Mouse (Mus musculus): ENCODE data around the gene Lpar5. TPM values are rescaled to one million over a fixed set of nuclear protein-coding genes. Genes with fewer than 3 reads are reported as not detected.

Lpar5 gene
- total RNA-seq, 2 experiments from 2014 or later = 0.20 to 0.31 TPM

DNA sequence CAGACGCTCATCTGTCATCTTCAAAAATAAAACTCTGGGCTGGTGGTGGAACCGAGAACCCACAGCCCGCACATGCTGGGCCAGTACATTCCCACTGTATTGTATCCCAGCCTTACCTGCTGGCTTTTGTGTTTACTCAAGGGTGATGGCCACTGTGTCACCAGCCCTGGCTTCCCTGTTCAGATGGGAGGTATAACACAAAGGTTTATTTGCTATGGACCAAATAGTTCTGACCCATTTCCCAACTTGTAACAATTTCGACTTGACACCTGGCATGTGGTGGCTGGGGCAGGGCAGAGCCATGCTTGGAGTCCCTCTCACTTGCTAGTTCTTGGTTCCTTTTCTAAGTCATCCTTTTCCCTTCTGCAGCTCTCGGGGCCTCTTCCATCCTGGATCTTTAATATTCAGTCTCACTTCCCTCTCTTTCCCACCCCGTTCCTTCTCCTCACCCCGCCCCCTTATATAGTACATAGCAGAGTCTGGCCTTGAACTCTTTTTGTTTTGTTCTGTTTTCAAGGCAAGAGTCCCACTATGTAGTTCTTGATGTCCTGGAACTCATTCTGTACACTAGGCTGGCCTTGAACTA, 15.2 kb downstream of the Lpar5 start:
- no peak for DNase-seq (ENCODE audit: low spot score in 2 of 2)

DNA sequence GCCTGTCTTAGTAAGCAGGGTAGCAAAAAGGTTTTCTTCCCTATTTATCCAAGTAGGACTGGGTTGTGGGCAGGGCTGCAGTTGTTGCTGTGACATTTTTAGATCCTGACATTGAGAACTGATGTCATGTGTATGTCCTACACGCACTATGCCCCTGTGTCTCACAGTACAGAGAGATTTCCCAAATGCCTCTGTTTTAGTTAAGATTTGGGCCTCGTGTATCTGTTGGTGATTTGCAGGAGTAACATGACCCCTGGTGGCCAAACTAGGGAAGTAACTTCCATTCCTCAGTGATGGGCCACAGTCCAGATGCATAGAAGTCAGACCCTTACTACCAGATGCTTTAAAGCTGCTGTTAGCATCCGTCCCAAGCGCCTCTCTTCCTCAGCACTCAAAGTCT, 16.7 kb downstream of the Lpar5 start:
- peak in 1 of 2 experiments; percentile 56 for DNase-seq (ENCODE audit: low spot score in 2 of 2)

DNA sequence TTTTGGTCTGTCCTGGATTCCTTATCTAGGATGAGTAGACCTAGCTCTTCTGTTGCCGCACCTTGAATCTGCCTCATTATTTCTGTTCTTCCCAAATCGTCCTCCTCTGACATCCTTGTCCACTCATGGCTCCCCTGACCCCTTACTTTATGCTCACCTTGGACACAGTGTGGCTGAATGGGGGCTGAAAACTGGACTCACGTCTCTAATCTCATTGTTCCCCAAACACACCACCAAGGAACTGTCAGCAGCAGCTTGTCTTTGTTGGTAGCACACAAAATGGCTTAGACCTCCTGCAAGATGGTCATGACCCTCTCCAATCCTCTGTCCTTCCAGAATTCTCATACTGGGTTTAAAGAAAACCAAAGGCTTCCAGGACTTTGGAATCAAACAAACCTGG, 20.2 kb downstream of the Lpar5 start:
- DNase-seq (ENCODE audit: low spot score in 2 of 2) = no peak

DNA sequence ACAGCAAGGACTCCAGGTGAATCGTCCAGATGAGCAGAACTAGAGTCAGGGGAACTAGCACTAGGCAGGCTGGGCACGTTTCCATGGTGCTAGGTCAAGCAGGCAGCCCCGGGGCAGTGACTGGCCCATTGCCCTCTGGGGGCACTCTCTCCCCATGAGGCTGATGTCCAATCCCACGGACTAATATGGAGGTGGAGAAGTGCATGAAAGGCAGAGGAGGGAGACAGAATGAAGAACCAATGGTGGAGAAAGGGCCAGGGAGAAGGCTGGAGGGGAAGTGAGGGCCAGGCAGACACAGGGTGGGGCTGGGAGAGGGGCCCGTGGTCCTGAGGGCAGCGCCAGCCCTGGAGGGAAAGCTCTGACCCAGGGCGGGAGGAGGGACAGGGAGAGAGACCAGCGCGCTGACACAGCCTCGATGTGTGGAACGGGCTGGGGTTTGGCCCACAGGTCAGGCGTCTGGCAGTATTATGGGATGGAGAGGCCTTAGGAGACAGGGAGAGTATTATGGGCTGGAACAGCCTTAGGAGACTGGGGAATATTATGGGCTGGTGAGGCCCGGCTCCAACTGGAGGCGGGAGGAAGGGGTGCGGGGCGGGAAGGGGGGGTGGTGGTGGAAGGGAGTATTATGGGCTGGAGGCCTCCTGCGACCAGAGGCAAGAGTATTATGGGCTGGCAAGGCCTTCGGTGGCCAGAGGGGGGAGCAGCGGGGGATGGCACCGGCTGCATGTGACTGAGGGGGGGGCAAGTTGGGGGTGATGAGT, 21.0 kb downstream of the Lpar5 start:
- peak; percentile 67 to 80 for DNase-seq (ENCODE audit: low spot score in 2 of 2)

DNA sequence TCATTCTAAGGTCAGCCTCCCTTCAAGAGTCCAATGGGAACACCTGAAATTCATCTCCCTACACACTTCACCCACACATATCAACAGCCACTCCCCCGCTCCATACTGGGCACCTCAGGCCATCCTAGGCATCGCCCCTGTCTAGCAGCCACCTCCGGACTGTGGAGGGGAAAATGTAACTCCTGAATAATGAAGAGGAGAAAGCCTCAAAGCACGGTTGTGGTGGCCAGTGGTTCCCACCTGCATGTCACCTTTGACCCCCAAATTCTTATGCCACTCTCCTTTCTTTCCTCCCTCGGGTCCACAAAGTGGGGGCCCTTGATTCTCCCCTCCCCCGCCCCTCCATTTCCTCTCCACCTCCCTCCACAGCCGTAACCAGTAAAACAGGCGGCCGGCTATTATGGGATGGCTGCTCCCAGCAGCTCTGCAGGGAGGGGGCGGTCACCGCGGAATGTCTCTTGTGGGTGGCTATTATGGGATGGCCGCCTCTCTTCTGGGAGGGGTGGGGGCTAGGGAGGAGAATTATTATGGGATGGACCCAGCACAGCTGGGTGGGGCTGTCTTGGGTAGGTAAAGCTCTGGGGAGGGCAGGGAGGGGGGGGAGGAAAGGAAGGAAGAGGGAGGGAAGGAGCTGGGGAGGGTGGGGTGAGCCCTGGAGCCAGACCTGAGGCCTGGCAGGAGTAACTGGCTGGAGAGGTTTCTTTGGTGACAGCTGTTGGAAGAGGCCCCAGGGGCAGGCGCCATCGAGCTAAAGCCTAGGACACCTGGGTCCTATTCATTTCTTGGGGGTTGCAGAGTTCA, 22.0 kb downstream of the Lpar5 start:
- DNase-seq (ENCODE audit: low spot score in 2 of 2) = peak; percentile 53 to 79

DNA sequence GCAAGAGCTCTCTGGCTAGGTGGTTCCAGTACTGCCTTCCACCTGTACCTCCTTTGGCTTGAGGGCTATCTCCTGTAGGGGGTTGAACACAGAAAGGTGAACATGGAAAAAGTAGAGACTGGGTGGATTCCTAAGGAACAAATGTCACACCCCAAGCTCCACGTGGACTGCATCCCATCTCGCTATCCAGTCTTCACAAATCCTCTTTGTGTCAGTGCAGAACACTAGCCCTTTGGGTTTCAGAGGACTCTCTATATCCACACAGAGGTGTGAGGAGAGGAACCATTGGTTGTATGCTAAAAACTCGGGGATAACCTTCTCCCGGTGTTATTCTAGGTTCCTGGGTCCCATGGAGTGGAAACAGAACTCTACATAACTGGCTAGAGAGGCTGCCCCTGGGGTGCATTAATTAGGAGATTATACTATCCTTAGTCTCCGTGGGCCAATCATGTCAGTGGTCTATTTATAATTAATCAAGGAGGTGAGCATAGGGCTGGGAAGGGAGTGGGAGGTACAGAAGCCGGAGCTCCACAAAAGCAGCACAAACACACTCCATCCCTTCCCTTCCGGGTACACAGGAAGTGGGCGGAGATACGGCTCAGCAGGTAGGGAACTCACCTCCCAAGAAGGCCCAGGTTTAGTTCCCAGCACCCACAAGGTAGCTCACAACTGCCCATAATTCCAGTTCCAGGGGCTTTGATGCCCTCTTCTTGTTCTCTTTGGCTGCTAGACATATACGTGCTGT, 22.8 kb downstream of the Lpar5 start:
- DNase-seq (ENCODE audit: low spot score in 2 of 2) = no peak

DNA sequence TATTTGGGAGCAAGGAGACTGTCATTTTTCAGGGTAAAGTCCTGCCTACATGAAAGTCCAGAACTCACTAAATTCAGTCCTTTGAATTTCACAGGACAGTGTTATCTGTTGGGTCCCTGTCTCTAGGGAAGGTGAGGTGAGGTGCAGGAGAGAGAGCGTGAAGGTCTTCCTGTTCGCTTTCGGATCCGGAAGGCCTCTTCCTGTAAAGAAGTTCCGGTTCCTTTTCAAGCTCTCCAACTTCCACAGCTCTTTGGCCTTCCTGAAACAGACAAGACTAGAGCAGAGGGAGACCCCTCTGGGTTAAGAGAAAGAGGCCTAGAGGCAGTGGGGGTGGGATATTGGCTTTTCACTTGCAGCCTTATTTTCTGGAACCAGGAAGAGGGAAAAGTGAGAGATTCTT, 24.7 kb downstream of the Lpar5 start:
- no peak for DNase-seq (ENCODE audit: low spot score in 2 of 2)

DNA sequence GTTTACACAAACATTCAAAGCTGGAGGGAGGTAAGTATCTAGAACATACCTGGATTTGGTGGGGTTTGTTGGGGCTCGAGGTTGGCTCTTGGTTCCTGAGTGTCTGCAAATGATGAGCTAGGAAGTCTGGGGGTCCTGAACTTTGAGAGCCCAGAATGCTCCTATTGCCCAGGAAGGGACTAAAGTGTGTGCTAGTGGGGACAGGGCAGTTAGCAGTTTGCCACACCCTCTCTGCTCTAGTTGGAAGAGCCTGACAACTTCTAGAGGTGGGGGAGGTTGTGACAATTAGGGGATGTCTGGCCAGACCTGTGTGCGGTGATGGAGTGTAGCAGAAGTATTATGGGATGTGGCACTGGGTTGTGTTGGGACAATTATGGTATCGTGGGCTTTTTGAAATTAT, 27.1 kb downstream of the Lpar5 start:
- DNase-seq (ENCODE audit: low spot score in 2 of 2) = no peak

DNA sequence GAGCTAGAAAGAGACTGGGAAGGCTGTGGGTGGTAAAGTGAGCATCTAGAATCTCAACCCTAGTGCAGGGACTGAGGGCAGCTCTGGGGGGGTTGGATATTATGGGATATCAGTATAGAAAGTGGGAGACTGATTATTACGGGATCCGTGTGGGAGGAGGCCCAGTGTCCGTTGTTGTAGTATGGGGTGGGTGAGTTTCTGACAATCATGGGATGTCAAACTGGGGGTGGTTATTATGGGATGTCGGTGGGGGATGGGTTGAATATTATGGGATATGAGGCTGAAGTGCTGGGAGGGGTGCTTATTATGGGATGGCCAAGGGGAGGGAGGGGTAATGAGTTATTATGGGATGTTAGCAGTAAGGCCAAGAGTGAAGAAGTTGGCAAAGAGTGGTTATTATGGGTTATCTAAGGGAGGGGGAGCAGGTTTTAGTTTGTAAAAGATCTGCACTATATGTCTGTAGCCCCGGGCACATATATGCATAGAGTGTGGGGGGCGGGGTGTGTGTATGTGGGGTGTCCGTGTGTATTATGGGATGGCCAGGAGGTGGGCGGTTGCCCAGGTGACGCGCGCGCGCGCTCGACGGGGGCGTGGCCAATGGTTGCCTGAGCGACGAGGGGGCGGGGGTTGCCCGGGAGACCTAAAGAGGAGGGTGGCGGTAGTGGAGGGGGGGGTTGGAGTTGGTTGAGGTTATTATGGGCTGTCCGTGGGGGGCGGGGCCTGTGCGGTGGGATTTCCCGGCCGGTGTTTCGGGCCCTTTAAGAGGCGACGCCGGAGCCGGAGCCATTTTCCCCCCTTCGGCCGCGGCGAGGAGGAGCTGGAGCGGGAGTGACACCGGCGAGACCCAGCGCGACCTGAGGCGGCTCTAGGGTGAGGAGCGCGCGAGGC, 27.9 kb downstream of the Lpar5 start, which contains the start of gene Chd4:
TSS of gene Chd4 (plus strand) at position 591 of the 888 bp plus-strand sequence.
- DNase-seq (ENCODE audit: low spot score in 2 of 2) = peak; percentile 89 to 97

DNA sequence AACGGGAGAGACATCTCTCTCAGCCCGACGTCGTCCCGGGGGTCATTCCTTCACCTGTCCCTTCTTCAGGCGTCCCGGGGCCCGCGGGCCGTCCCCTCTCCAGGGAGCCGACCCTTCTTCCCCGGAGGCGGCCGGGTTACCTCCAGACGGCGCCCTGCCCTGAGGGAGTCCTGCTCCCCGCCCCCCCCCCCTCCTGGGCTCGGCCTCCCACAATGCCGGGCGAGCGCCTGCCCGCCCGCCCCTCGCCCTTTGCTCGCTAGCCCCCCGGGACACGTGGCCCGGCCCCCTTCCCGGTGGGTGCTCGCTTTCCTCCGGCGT, 28.5 kb downstream of the Lpar5 start:
- no peak for DNase-seq (ENCODE audit: low spot score in 2 of 2)

DNA sequence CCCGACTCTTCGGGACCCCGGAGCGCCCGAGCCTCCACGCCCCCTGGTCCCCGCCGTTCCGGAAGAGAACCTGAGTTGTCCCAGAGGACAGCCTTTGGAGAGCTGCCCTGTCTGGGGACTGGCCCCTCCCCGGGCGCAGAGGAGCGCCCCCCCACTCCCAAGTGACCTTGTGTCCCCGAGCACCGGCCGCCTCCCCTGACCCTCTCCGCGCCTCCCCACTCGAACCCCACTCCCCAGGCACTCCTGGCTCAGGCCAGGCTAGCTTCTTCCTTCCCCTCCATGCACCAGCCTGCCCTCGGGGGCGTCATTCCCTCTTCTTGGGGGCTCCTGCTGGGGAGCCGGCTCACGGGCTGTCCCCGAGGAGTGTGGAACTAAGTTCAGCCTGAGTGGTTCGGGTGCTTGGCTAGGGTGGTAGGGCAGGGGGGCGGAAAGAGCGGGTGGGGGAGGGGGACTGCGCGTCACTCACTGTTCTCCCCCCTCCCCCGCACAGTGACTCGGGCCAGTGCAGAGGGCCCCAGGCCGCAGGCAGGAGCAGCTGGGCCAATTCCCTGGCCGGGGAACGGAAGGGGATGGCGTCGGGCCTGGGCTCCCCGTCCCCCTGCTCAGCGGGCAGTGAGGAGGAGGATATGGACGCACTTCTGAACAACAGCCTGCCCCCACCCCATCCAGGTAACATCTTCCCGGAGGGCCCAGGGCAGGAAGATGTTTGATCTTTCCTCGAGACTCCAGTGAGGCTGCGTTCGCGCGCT, 29.1 kb downstream of the Lpar5 start:
- peak; percentile 51 to 71 for DNase-seq (ENCODE audit: low spot score in 2 of 2)

DNA sequence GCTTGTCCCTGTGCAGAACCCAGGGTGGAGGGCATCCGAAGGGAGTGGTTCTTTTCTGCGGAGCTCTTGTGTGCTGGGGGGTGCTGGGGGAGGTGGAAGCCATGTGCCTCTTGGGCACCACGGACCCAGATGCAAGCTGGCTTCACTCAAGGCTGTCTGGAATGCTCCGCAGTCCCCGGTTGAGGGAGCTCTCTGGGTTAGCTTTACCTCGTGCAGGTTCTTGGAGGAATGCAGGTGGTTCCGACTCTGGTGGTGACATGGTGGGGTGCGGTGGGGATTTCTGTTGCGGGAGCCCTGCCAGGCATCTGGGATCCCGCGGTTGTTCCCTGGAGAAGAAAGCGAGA, 29.6 kb downstream of the Lpar5 start:
- no peak for DNase-seq (ENCODE audit: low spot score in 2 of 2)

DNA sequence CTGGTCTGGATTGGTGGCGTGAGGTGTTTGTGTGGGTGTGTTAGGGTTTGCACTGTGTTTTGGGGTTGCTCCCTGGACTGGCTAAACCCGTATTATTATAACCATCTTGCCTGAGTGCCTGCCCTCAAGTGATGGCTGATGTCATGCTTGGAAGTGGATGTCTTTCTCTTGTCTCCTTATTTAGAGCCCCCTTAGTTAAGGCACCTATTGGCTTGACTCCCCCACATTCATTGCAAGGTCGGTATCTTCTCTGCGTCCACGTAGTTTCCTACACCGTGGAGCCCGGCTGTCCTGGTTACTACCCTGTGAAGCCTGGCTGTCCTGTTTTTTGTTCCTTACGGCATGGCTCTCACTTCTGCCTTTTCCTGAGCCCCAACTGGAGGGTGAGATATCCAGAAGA, 30.2 kb downstream of the Lpar5 start:
- no peak for DNase-seq (ENCODE audit: low spot score in 2 of 2)

DNA sequence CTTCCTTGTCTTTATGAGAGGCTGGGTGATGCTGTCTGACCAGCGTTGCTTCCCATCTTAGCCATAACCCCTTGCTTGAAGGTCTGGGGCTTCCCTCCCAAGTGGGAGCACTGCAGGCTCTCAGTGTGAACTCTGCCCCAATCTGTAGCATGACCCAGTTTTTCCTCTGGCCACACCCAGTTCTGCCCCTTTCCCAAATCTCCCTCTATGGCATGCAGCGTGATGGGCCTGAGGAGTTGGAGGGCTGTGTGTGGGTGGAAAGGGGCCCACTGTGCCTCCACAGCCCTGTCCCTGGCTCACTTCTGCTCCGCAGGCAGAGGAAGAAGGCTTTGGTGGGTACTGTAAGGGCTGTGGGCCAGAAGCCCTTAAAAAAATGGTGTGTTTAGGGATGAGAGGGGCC, 30.8 kb downstream of the Lpar5 start:
- DNase-seq (ENCODE audit: low spot score in 2 of 2) = no peak

DNA sequence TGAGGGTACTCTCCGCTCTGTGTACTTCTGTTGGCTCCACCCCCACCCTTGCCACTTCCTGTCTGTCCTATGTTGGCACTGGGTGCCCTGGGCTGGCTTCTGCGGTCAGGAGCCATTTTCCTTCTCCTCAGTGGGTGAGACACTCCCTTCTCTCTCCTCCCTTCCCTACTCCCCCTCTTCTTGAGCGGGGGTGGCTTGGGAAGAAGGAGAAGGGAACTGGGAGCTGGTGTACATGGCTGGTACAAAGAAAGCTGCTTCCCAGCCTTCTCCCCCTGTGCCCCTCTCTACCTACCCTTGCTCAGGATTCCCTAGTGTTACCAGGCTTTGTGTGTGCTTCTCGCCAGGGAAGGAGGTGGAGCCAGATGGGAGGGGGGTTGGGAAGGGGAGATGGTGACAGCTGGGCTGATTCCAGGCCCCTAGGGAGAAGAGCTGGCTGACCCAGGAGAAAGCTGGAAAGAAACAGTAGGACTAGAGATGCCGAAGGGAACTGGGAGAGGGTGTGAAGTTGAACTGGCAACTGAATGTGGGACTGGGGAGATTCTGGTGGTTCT, 31.8 kb downstream of the Lpar5 start:
- no peak for DNase-seq (ENCODE audit: low spot score in 2 of 2)

DNA sequence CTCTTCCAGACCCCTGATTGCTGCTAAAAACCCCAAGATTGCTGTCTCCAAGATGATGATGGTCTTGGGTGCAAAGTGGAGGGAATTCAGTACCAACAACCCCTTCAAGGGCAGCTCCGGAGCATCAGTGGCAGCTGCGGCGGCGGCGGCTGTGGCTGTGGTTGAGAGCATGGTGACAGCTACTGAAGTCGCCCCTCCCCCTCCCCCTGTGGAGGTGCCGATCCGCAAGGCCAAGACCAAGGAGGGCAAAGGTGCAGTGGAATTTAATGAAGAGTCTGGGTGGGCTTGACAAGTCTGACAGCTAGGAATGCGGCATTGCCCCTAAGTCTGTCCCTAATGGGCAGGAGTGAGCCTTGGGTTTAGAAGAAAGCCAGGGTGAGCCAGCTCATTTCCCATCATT, 33.7 kb downstream of the Lpar5 start:
- no peak for DNase-seq (ENCODE audit: low spot score in 2 of 2)

DNA sequence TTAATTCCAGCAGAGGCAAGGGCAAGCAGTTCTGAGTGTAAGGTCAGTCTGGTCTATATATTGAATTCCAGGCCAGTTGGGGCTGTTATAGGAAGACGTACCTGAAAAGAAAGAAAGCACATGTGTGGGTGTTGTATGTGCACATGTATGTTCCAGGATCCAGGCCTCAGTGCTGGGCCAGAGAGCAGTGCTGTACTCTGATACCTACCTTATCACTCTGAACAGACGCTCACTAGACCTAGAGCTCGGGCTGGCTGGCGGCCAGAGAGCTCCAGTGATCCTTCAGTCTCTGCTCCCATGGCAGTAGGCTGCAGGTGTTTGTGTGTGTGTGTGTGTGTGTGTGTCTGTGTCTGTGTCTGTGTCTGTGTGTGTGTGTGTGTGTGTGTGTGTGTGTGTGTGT, 36.5 kb downstream of the Lpar5 start:
- DNase-seq (ENCODE audit: low spot score in 2 of 2) = no peak

DNA sequence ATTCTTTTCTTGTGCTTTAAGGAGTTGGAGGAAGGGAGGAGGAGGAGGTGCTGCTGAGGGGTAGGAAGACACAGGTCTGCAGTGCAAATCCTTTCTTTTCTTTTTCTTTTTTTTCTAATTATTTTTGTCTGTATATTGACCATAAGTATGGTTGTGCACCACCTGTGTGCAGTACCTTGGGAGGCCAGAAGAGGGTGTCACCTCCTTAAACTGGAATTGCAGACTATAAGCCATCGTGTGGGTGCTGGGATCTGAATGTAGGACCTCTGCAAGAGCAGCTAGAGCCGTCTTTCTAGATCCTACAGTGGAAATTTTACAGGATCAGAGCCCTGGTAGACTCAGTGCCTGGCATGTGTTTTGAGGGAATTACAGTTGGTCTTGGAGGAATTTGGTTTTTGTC, 40.0 kb downstream of the Lpar5 start:
- DNase-seq (ENCODE audit: low spot score in 2 of 2) = no peak

DNA sequence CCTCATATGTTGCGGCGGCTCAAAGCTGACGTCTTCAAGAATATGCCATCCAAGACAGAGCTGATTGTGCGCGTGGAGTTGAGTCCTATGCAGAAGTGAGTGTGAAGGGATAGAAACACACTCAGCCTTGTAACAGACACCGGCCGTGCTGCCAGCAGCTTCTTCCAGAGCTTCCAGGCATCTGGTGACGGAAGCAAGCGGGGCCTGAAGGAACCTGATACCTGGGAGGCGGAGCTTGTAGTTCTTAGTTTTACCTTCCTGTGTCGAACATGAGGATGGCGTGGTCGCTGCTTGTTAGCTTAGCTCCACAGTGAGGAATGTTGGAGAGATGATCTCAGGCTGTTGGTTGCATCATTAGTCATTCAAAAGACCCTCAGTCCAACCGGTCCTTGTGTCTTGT, 41.7 kb downstream of the Lpar5 start:
- DNase-seq (ENCODE audit: low spot score in 2 of 2) = no peak

DNA sequence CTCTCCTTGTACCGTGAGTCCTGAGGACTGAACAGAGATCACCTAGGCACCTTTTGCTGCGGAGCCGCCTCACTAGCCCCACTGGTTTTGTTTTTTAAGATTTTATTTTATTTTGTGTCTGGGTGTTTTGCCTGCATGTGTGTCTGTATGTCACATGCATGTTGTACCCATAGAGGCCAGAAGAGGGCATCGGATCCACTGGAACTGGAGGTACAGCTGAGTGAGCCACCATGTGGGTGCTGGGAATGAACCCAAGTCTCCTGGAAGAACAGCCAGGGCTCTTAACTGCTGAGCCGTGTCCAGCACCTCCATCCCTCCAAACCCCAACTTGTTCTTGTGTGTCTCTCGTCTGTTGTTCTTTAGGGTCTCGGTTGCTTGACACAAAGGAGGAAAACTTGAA, 43.2 kb downstream of the Lpar5 start:
- no peak for DNase-seq (ENCODE audit: low spot score in 2 of 2)
